Mouse (Mus musculus) heart, embryonic 11.5 days (tissue): ENCODE measurements around the gene Gpr89. TPM values are rescaled to one million over a fixed set of nuclear protein-coding genes. Genes with fewer than 3 reads are reported as not detected.

Experiments
- ATAC-seq: fragments of 200-750 bp; cut with Nextera tagmentation; replicated peaks from 2 replicates; pipeline ENCODE4 v1.8.0; 2017; ENCODE audit warnings: moderate library complexity; ENCODE audit not compliant: insufficient number of reproducible peaks, low FRiP score, low TSS enrichment
- H3K27ac ChIP-seq: fragments of 300-500 bp; sonication (generic); 2 replicates; pipeline ENCODE4 v1.5.1; 2014; ENCODE audit warnings: mild to moderate bottlenecking, low read depth, low read length
- H3K27me3 ChIP-seq: fragments of 300-500 bp; sonication (generic); 2 replicates; pipeline ENCODE4 v1.6.1; 2014; ENCODE audit warnings: mild to moderate bottlenecking, low read length, mixed read lengths; ENCODE audit not compliant: control insufficient read depth, insufficient read depth
- H3K36me3 ChIP-seq: fragments of 300-500 bp; sonication (generic); 2 replicates; pipeline ENCODE4 v1.6.1; 2014; ENCODE audit warnings: mild to moderate bottlenecking, low read length, moderate library complexity, mixed read lengths; ENCODE audit not compliant: control insufficient read depth, insufficient read depth
- H3K4me1 ChIP-seq: fragments of 300-500 bp; sonication (generic); 2 replicates; pipeline ENCODE4 v1.6.1; 2014; ENCODE audit warnings: low read length; ENCODE audit not compliant: control insufficient read depth, insufficient read depth
- H3K4me2 ChIP-seq: fragments of 300-500 bp; sonication (generic); 2 replicates; pipeline ENCODE4 v1.6.1; 2014; ENCODE audit warnings: mild to moderate bottlenecking, moderate library complexity
- H3K4me3 ChIP-seq: fragments of 300-500 bp; sonication (generic); 2 replicates; pipeline ENCODE4 v1.5.1; 2014; ENCODE audit warnings: low read depth, low read length
- H3K9ac ChIP-seq: fragments of 300-500 bp; sonication (generic); 2 replicates; pipeline ENCODE4 v1.6.1; 2014; ENCODE audit warnings: mild to moderate bottlenecking, low read depth, low read length, moderate library complexity
- H3K9me3 ChIP-seq: fragments of 300-500 bp; sonication (generic); replicated peaks from 2 replicates; pipeline ENCODE4 v1.6.1; 2016; ENCODE audit warnings: low read length; ENCODE audit not compliant: control insufficient read depth
- WGBS: fragments of 180-500 bp; shearing (Covaris S2); extraction: QIAGEN DNeasy Blood & Tissue Kit; methylation state at CpG from one replicate; pipeline ENCODE4 v1.1.7; 2014; ENCODE audit not compliant: insufficient replicate concordance; 5-methylcytosine and 5-hydroxymethylcytosine counted together
- polyA plus RNA-seq: library from polyadenylated mRNA; unstranded; fragments of >200 nt; fragmentation: Nextera tagmentation; extraction: Ambion mirVana; gene quantifications from 2 replicates; pipeline ENCODE4 v1.2.1, GENCODE M21; 2014

The Gpr89 gene
- polyA plus RNA-seq, 1 experiment from 2014 or later = 33.1 TPM

- no peaks in the 10 kb centered on the region for H3K36me3 ChIP-seq
- no peak for ATAC-seq
- no peak overlapping the region for H3K9ac ChIP-seq
- no peak overlapping the region for H3K27ac ChIP-seq
- H3K4me2 ChIP-seq = no peak overlapping the region
- H3K4me3 ChIP-seq = no peak overlapping the region
- H3K9me3 ChIP-seq = no peaks in the 10 kb centered on the region
- 77% methylated on average over 4 of the region's 4 CpGs for WGBS
- no peaks in the 10 kb centered on the region for H3K4me1 ChIP-seq
- H3K27me3 ChIP-seq = no peaks in the 10 kb centered on the region
Observed at GRCm38 (mm10) chr3:96924631-96925030, 19.5 kb upstream of the Gpr89 start.

GRCm38 (mm10) chr3:96920991-96921390, 15.8 kb upstream of the Gpr89 start:
- 77% methylated on average over 7 of the region's 7 CpGs for WGBS
- Histone ChIP-seq H3K27ac (no peak overlapping the region), H3K4me1 (no peaks in the 10 kb centered on the region), H3K4me2 (no peak overlapping the region), H3K9me3 (no peaks in the 10 kb centered on the region), H3K27me3 (no peaks in the 10 kb centered on the region), H3K4me3 (no peak overlapping the region), H3K9ac (no peak overlapping the region), H3K36me3 (no peaks in the 10 kb centered on the region)
- no peak for ATAC-seq

- Histone ChIP-seq H3K27ac (no peak overlapping the region), H3K4me2 (peak overlapping the region; percentile 80), H3K36me3 (no peaks in the 10 kb centered on the region), H3K27me3 (peaks cover 9% of the 10 kb centered on the region), H3K9ac (peak overlapping the region; percentile 83; the same call in 1 of the 2 replicates), H3K4me3 (peak overlapping the region; percentile 81), H3K4me1 (peaks cover 3% of the 10 kb centered on the region; the same call in 1 of the 2 replicates), H3K9me3 (no peaks in the 10 kb centered on the region)
- WGBS = 50% methylated on average over 9 of the region's 9 CpGs
- ATAC-seq = no peak
Observed at GRCm38 (mm10) chr3:96905592-96905991, 446 bp upstream of the Gpr89 start.

GRCm38 (mm10) chr3:96904393-96904792, 753 bp downstream of the Gpr89 start, which contains the start of gene Gja5:
Gja5 (plus strand) TSS chr3:96904693.
- Histone ChIP-seq H3K36me3 (no peaks in the 10 kb centered on the region), H3K9me3 (no peaks in the 10 kb centered on the region), H3K27ac (no peak within 1 kb of the TSS), H3K4me3 (peak within 1 kb of the TSS; percentile 81), H3K9ac (peak within 1 kb of the TSS; percentile 83), H3K4me1 (peaks cover 3% of the 10 kb centered on the region; the same call in 1 of the 2 replicates), H3K4me2 (peak within 1 kb of the TSS; percentile 80), H3K27me3 (peaks cover 9% of the 10 kb centered on the region)
- ATAC-seq = 0 out of 2 replicates have a peak, but pooled peaks have one; percentile 15
- 17% methylated on average over 14 of the region's 14 CpGs for WGBS

- Histone ChIP-seq H3K36me3 (no peaks in the 10 kb centered on the region), H3K9me3 (no peaks in the 10 kb centered on the region), H3K27ac (no peak overlapping the region), H3K4me2 (no peak overlapping the region), H3K9ac (no peak overlapping the region), H3K27me3 (peaks cover 6% of the 10 kb centered on the region), H3K4me1 (peaks cover 3% of the 10 kb centered on the region; the same call in 1 of the 2 replicates), H3K4me3 (no peak overlapping the region)
- 89% methylated on average over 4 of the region's 4 CpGs for WGBS
- ATAC-seq = no peak
Observed at GRCm38 (mm10) chr3:96902336-96902999, 2.7 kb downstream of the Gpr89 start.

GRCm38 (mm10) chr3:96883690-96884089, 21.5 kb downstream of the Gpr89 start:
- H3K9me3 ChIP-seq = no peaks in the 10 kb centered on the region
- H3K4me3 ChIP-seq = no peak overlapping the region
- no peak overlapping the region for H3K4me2 ChIP-seq
- H3K36me3 ChIP-seq = no peaks in the 10 kb centered on the region; the same call in 1 of the 2 replicates
- no peaks in the 10 kb centered on the region for H3K27me3 ChIP-seq
- no peaks in the 10 kb centered on the region for H3K4me1 ChIP-seq
- H3K9ac ChIP-seq = no peak overlapping the region
- no peak for ATAC-seq
- H3K27ac ChIP-seq = no peak overlapping the region
- 92% methylated on average over 7 of the region's 7 CpGs for WGBS

- WGBS = 91% methylated on average over 14 of the region's 14 CpGs
- no peak for ATAC-seq
- no peaks in the 10 kb centered on the region; the same call in 1 of the 2 replicates for H3K36me3 ChIP-seq
Observed at GRCm38 (mm10) chr3:96882061-96882849, 22.9 kb downstream of the Gpr89 start.

GRCm38 (mm10) chr3:96881557-96881956, 23.6 kb downstream of the Gpr89 start:
- Histone ChIP-seq H3K36me3 (no peaks in the 10 kb centered on the region; the same call in 1 of the 2 replicates), H3K27ac (no peak overlapping the region), H3K4me3 (no peak overlapping the region), H3K27me3 (no peaks in the 10 kb centered on the region), H3K4me2 (no peak overlapping the region), H3K4me1 (no peaks in the 10 kb centered on the region), H3K9ac (no peak overlapping the region), H3K9me3 (no peaks in the 10 kb centered on the region)
- WGBS = 78% methylated on average over 6 of the region's 6 CpGs
- ATAC-seq = no peak

More at GRCm38 (mm10) chr3:96882061-96882849, 22.9 kb downstream of the Gpr89 start:
- H3K4me2 ChIP-seq = no peak overlapping the region
- H3K27ac ChIP-seq = no peak overlapping the region
- no peaks in the 10 kb centered on the region for H3K4me1 ChIP-seq
- no peak overlapping the region for H3K4me3 ChIP-seq
- no peaks in the 10 kb centered on the region for H3K9me3 ChIP-seq
- no peaks in the 10 kb centered on the region for H3K27me3 ChIP-seq
- H3K9ac ChIP-seq = no peak overlapping the region
